Comparison of ENCODE assay signal across 9 mouse cellular contexts in the genomic region with DNA sequence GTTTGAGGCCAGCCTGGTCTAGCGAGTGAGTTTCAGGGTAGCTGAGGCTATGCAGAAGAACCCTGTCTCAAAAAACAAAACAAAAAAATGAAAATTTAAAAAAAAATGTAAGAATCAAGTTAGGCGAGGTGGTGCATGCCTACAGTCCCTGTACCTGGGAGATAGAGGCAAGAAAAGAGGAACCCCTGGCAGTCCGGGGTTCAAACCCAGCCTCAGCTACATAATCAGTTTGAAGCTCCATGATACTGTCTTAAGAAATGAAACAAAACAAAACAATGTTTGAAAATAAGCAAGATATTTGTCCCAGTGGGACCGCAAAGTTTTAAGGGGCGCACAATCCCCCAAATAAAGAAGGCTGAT. TPM values are rescaled to one million over a fixed set of nuclear protein-coding genes. Genes with fewer than 3 reads are reported as not detected.
DNase-seq lines count a peak whose midpoint lies in the region; ATAC-seq lines count a peak whose summit lies in the region.
"Had no signal": no experiment of that assay in that cellular context is flagged by ENCODE, and none has a peak within 500 bp of the region (broad histone marks: within the 10 kb centered on the region; RNA-seq: fewer than 3 reads in every experiment).

No protein-coding gene starts in this region.

- peaks cover 4% of the 10 kb centered on the region; the same call in 1 of the 2 replicates for H3K36me3 ChIP-seq in lung, embryonic 15.5 days
- no peaks in the 10 kb centered on the region for H3K36me3 ChIP-seq in forebrain, embryonic 11.5 days (ENCODE audit: control insufficient read depth, insufficient read depth, low read length)
- peaks cover 3% of the 10 kb centered on the region for H3K36me3 ChIP-seq in limb, embryonic 15.5 days
- peaks cover 2% of the 10 kb centered on the region; the same call in 1 of the 2 replicates for H3K36me3 ChIP-seq in stomach, embryonic 15.5 days

- H3K4me2 ChIP-seq in lung, embryonic 15.5 days = peak overlapping the region; percentile 91
- peak overlapping the region; percentile 90 for H3K4me2 ChIP-seq in forebrain, embryonic 11.5 days (ENCODE audit: low read depth, low read length, severe bottlenecking)
- H3K4me2 ChIP-seq in limb, embryonic 15.5 days = peak overlapping the region; percentile 83
- H3K4me2 ChIP-seq in stomach, embryonic 15.5 days = peak overlapping the region; percentile 94

- no peak overlapping the region for H3K27ac ChIP-seq in lung, embryonic 15.5 days
- no peak overlapping the region for H3K27ac ChIP-seq in forebrain, embryonic 11.5 days (ENCODE audit: low read depth, low read length)
- H3K27ac ChIP-seq in limb, embryonic 15.5 days = no peak overlapping the region
- H3K27ac ChIP-seq in stomach, embryonic 15.5 days = no peak overlapping the region

- H3K27me3 ChIP-seq in lung, embryonic 15.5 days = no peaks in the 10 kb centered on the region
- H3K27me3 ChIP-seq in forebrain, embryonic 11.5 days (ENCODE audit: control insufficient read depth, insufficient read depth, low read length) = no peaks in the 10 kb centered on the region
- H3K27me3 ChIP-seq in limb, embryonic 15.5 days = no peaks in the 10 kb centered on the region
- H3K27me3 ChIP-seq in stomach, embryonic 15.5 days (replicated peaks) = no peaks in the 10 kb centered on the region

- peak overlapping the region; percentile 31; the same call in 1 of the 2 replicates for H3K9ac ChIP-seq in lung, embryonic 15.5 days
- H3K9ac ChIP-seq in forebrain, embryonic 11.5 days (ENCODE audit: low read length) = peak overlapping the region; percentile 45
- H3K9ac ChIP-seq in limb, embryonic 15.5 days = no peak overlapping the region
- H3K9ac ChIP-seq in stomach, embryonic 15.5 days = peak overlapping the region; percentile 6; the same call in 1 of the 2 replicates

- H3K9me3 ChIP-seq in lung, embryonic 15.5 days = no peaks in the 10 kb centered on the region
- no peaks in the 10 kb centered on the region for H3K9me3 ChIP-seq in forebrain, embryonic 11.5 days (ENCODE audit: control insufficient read depth, low read length)
- H3K9me3 ChIP-seq in limb, embryonic 15.5 days = no peaks in the 10 kb centered on the region
- no peaks in the 10 kb centered on the region for H3K9me3 ChIP-seq in stomach, embryonic 15.5 days

- 30% methylated on average over 5 of the region's 5 CpGs for WGBS in lung, embryonic 15.5 days
- WGBS in forebrain, embryonic 11.5 days = 28% methylated on average over 5 of the region's 5 CpGs
- WGBS in limb, embryonic 15.5 days = 32% methylated on average over 5 of the region's 5 CpGs
- 29% methylated on average over 5 of the region's 5 CpGs for WGBS in stomach, embryonic 15.5 days

- ATAC-seq in lung, embryonic 15.5 days (ENCODE audit: borderline replicate concordance, extremely low read depth, low FRiP score, low TSS enrichment) = no peak
- peak; percentile 40; the same call in 1 of the 2 replicates for ATAC-seq in forebrain, embryonic 11.5 days (replicated peaks; ENCODE audit: low FRiP score)
- ATAC-seq in limb, embryonic 15.5 days (ENCODE audit: insufficient number of reproducible peaks, low FRiP score, low TSS enrichment, low read depth) = no peak
- no peak for ATAC-seq in stomach, embryonic 15.5 days (ENCODE audit: insufficient read depth, low FRiP score, low read depth)

- no peak for DNase-seq in lung, postnatal 36 days
- DNase-seq in forebrain, embryonic 11.5 days (ENCODE audit: low spot score) = no peak
- no peak for DNase-seq in B cell, adult 2 months
- no peak for DNase-seq in frontal cortex, postnatal 25 days (ENCODE audit: low spot score in 2 of 2)
- DNase-seq in thymus, postnatal 36 days = no peak

- peak overlapping the region; percentile 69 for H3K4me3 ChIP-seq in lung, embryonic 15.5 days
- peak overlapping the region; percentile 69; the same call in 1 of the 2 replicates for H3K4me3 ChIP-seq in forebrain, embryonic 11.5 days (ENCODE audit: low read depth, low read length)
- H3K4me3 ChIP-seq in limb, embryonic 15.5 days = peak overlapping the region; percentile 75
- peak overlapping the region; percentile 97 for H3K4me3 ChIP-seq in stomach, embryonic 15.5 days (replicated peaks)

- H3K4me1 ChIP-seq in lung, embryonic 15.5 days = peaks cover 10% of the 10 kb centered on the region
- H3K4me1 ChIP-seq in forebrain, embryonic 11.5 days (replicated peaks; ENCODE audit: control insufficient read depth, insufficient read depth, low read length) = peaks cover 8% of the 10 kb centered on the region
- H3K4me1 ChIP-seq in limb, embryonic 15.5 days = peaks cover 13% of the 10 kb centered on the region
- 0 out of 2 replicates have a peak, but pooled peaks cover 6% of the 10 kb centered on the region for H3K4me1 ChIP-seq in stomach, embryonic 15.5 days

RNA-seq across cellular contexts. Expression of a gene that starts 0.3 kb away (rescaled TPM):
- 105 and 109 TPM in 2 replicates for polyA plus RNA-seq in lung, embryonic 15.5 days (2015; fragmentation: Nextera tagmentation; extraction: Ambion mirVana)
- 119 and 123 TPM in 2 replicates for polyA plus RNA-seq in forebrain, embryonic 11.5 days (2014; fragmentation: Nextera tagmentation; extraction: Ambion mirVana)
- polyA plus RNA-seq in limb, embryonic 15.5 days (2015; fragmentation: Nextera tagmentation; extraction: Ambion mirVana) = 95.5 and 117 TPM in 2 replicates
- polyA plus RNA-seq in stomach, embryonic 15.5 days (2015; fragmentation: Nextera tagmentation; extraction: Ambion mirVana) = 128 and 132 TPM in 2 replicates

RNA-seq across cellular contexts. Expression of a gene that starts 25.8 kb away (rescaled TPM):
- 11.6 and 13.3 TPM in 2 replicates for polyA plus RNA-seq in lung, embryonic 15.5 days (2015; fragmentation: Nextera tagmentation; extraction: Ambion mirVana)
- polyA plus RNA-seq in forebrain, embryonic 11.5 days (2014; fragmentation: Nextera tagmentation; extraction: Ambion mirVana) = 15.8 and 15.9 TPM in 2 replicates
- polyA plus RNA-seq in limb, embryonic 15.5 days (2015; fragmentation: Nextera tagmentation; extraction: Ambion mirVana) = 19.8 and 23.0 TPM in 2 replicates
- 10.6 and 11.0 TPM in 2 replicates for polyA plus RNA-seq in stomach, embryonic 15.5 days (2015; fragmentation: Nextera tagmentation; extraction: Ambion mirVana)

RNA-seq across cellular contexts. Expression of a gene that starts 47.0 kb away (rescaled TPM):
- not detected in 2 replicates for polyA plus RNA-seq in lung, embryonic 15.5 days (2015; fragmentation: Nextera tagmentation; extraction: Ambion mirVana)
- not detected in 2 replicates for polyA plus RNA-seq in forebrain, embryonic 11.5 days (2014; fragmentation: Nextera tagmentation; extraction: Ambion mirVana)
- polyA plus RNA-seq in limb, embryonic 15.5 days (2015; fragmentation: Nextera tagmentation; extraction: Ambion mirVana) = 0.14 TPM in 1 of 2 replicates, not detected in the other
- polyA plus RNA-seq in stomach, embryonic 15.5 days (2015; fragmentation: Nextera tagmentation; extraction: Ambion mirVana) = not detected in 2 replicates
- polyA plus RNA-seq: gonadal fat pad, adult 2 months had no signal
